22 mouse cellular contexts compared by ENCODE assay signal in genomic region chr12:24883279-24883678, GRCm38 (mm10). TPM values are rescaled to one million over a fixed set of nuclear protein-coding genes. Genes with fewer than 3 reads are reported as not detected.
A peak's percentile ranks its signal among the peaks of the same experiment; 100 is the strongest.
DNase-seq lines count a peak whose midpoint lies in the region; ATAC-seq and TF ChIP-seq lines count a peak whose summit lies in the region.
"Had no signal": no experiment of that assay in that cellular context is flagged by ENCODE, and none has a peak within 500 bp of the region (broad histone marks: within the 10 kb centered on the region; RNA-seq: fewer than 3 reads in every experiment).

No protein-coding gene starts in this region.

- no peak overlapping the region for H3K9ac ChIP-seq in forebrain, embryonic 11.5 days (ENCODE audit: low read length)
- H3K9ac ChIP-seq in forebrain, embryonic 14.5 days (ENCODE audit: low read length) = no peak overlapping the region
- no peak overlapping the region for H3K9ac ChIP-seq in liver, embryonic 13.5 days
- no peak overlapping the region for H3K9ac ChIP-seq in liver, embryonic 15.5 days
- H3K9ac ChIP-seq in liver, embryonic 12.5 days = no peak overlapping the region
- no peak overlapping the region for H3K9ac ChIP-seq in lung, postnatal 0 days (replicated peaks; ENCODE audit: low read depth)

- H3K27ac ChIP-seq in forebrain, embryonic 11.5 days (ENCODE audit: low read depth, low read length) = no peak overlapping the region
- H3K27ac ChIP-seq in forebrain, embryonic 14.5 days (ENCODE audit: low read depth, low read length) = no peak overlapping the region
- peak overlapping the region; percentile 69 for H3K27ac ChIP-seq in liver, embryonic 13.5 days
- peak overlapping the region; percentile 7; the same call in 1 of the 2 replicates for H3K27ac ChIP-seq in liver, embryonic 15.5 days (replicated peaks)
- H3K27ac ChIP-seq in liver, embryonic 12.5 days = no peak overlapping the region
- peak overlapping the region; percentile 38; the same call in 1 of the 2 replicates for H3K27ac ChIP-seq in lung, postnatal 0 days (ENCODE audit: low read length)

- 92% methylated on average over 3 of the region's 3 CpGs for WGBS in forebrain, embryonic 11.5 days
- WGBS in forebrain, embryonic 14.5 days = 96% methylated on average over 3 of the region's 3 CpGs
- WGBS in liver, embryonic 13.5 days (ENCODE audit: insufficient replicate concordance) = 78% methylated on average over 3 of the region's 3 CpGs
- 76% methylated on average over 3 of the region's 3 CpGs for WGBS in liver, embryonic 15.5 days (ENCODE audit: insufficient replicate concordance)
- 82% methylated on average over 3 of the region's 3 CpGs for WGBS in liver, embryonic 12.5 days (ENCODE audit: insufficient replicate concordance)
- WGBS in lung, postnatal 0 days = 65% methylated on average over 3 of the region's 3 CpGs

- H3K4me1 ChIP-seq in forebrain, embryonic 11.5 days (replicated peaks; ENCODE audit: control insufficient read depth, insufficient read depth, low read length) = no peaks in the 10 kb centered on the region
- 0 out of 2 replicates have a peak, but pooled peaks cover 4% of the 10 kb centered on the region for H3K4me1 ChIP-seq in forebrain, embryonic 14.5 days (ENCODE audit: control insufficient read depth, insufficient read depth, low read length)
- peaks cover 85% of the 10 kb centered on the region for H3K4me1 ChIP-seq in liver, embryonic 13.5 days (replicated peaks)
- peaks cover 68% of the 10 kb centered on the region for H3K4me1 ChIP-seq in liver, embryonic 15.5 days (replicated peaks)
- H3K4me1 ChIP-seq in liver, embryonic 12.5 days = peaks cover 70% of the 10 kb centered on the region
- no peaks in the 10 kb centered on the region; the same call in 1 of the 2 replicates for H3K4me1 ChIP-seq in lung, postnatal 0 days (ENCODE audit: insufficient read depth, low read depth, low read length)

- TF ChIP-seq EP300 in lung, postnatal 0 days (IDR thresholded peaks at IDR 0.05) = 0 out of 2 replicates have a peak, but pooled peaks have one; percentile 16

- H3K27me3 ChIP-seq in forebrain, embryonic 11.5 days (ENCODE audit: control insufficient read depth, insufficient read depth, low read length) = no peaks in the 10 kb centered on the region
- H3K27me3 ChIP-seq in forebrain, embryonic 14.5 days (replicated peaks; ENCODE audit: control insufficient read depth, insufficient read depth, low read length) = no peaks in the 10 kb centered on the region
- no peaks in the 10 kb centered on the region for H3K27me3 ChIP-seq in liver, embryonic 13.5 days
- H3K27me3 ChIP-seq in liver, embryonic 15.5 days = no peaks in the 10 kb centered on the region
- H3K27me3 ChIP-seq in liver, embryonic 12.5 days (replicated peaks) = no peaks in the 10 kb centered on the region
- no peaks in the 10 kb centered on the region for H3K27me3 ChIP-seq in lung, postnatal 0 days (replicated peaks; ENCODE audit: insufficient read depth, low read length)
- H3K27me3 ChIP-seq: CH12.LX, Patski had no signal

- DNase-seq in forebrain, embryonic 11.5 days (ENCODE audit: low spot score) = peak; percentile 26
- no peak for DNase-seq in forebrain, embryonic 14.5 days (ENCODE audit: low spot score)
- no peak for DNase-seq in liver, embryonic 13.5 days
- DNase-seq in liver = no peak
- DNase-seq in lung, postnatal 0 days (ENCODE audit: low spot score) = peak; percentile 72
- DNase-seq in lung, postnatal 10 days = no peak
- DNase-seq: adrenal gland, adult 2 months; adrenal gland, adult 8-10 months; adrenal gland, postnatal 10 days; adrenal gland, postnatal 14 days; adrenal gland, postnatal 25 days; adrenal gland, postnatal 36 days; B cell, adult 2 months; cerebellum, adult 11 months; cerebellum, adult 11-12 months had no signal

- no peaks in the 10 kb centered on the region; the same call in 1 of the 2 replicates for H3K36me3 ChIP-seq in forebrain, embryonic 11.5 days (ENCODE audit: control insufficient read depth, insufficient read depth, low read length)
- peaks cover 41% of the 10 kb centered on the region for H3K36me3 ChIP-seq in forebrain, embryonic 14.5 days (ENCODE audit: control insufficient read depth, insufficient read depth, low read length)
- no peaks in the 10 kb centered on the region for H3K36me3 ChIP-seq in liver, embryonic 13.5 days
- no peaks in the 10 kb centered on the region for H3K36me3 ChIP-seq in liver, embryonic 15.5 days (replicated peaks)
- H3K36me3 ChIP-seq in liver, embryonic 12.5 days = no peaks in the 10 kb centered on the region
- 0 out of 2 replicates have a peak, but pooled peaks cover 3% of the 10 kb centered on the region for H3K36me3 ChIP-seq in lung, postnatal 0 days (ENCODE audit: insufficient read depth, low read length)

- ATAC-seq in forebrain, embryonic 11.5 days (replicated peaks; ENCODE audit: low FRiP score) = no peak
- ATAC-seq in forebrain, embryonic 14.5 days = no peak
- no peak for ATAC-seq in liver, embryonic 13.5 days (ENCODE audit: low read depth)
- ATAC-seq in liver, embryonic 15.5 days (ENCODE audit: insufficient read depth) = no peak
- ATAC-seq in liver, embryonic 12.5 days = no peak
- peak; percentile 66 for ATAC-seq in lung, postnatal 0 days
- ATAC-seq: activated CD4-positive, CD25-positive, alpha-beta regulatory T cell, adult 4 months; CD4-positive, CD25-positive, alpha-beta regulatory T cell, adult 4 months; Patski had no signal

- no peaks in the 10 kb centered on the region for H3K9me3 ChIP-seq in forebrain, embryonic 11.5 days (ENCODE audit: control insufficient read depth, low read length)
- H3K9me3 ChIP-seq in forebrain, embryonic 14.5 days (replicated peaks; ENCODE audit: control insufficient read depth, low read length) = no peaks in the 10 kb centered on the region
- H3K9me3 ChIP-seq in liver, embryonic 13.5 days (replicated peaks) = no peaks in the 10 kb centered on the region
- no peaks in the 10 kb centered on the region for H3K9me3 ChIP-seq in liver, embryonic 15.5 days (replicated peaks)
- H3K9me3 ChIP-seq in liver, embryonic 12.5 days (replicated peaks) = no peaks in the 10 kb centered on the region
- H3K9me3 ChIP-seq in lung, postnatal 0 days (ENCODE audit: low read length) = no peaks in the 10 kb centered on the region
- H3K9me3 ChIP-seq: G1E had no signal

- no peak for TF ChIP-seq CTCF in lung, postnatal 0 days (IDR thresholded peaks at IDR 0.05)

- no peak overlapping the region for H3K4me3 ChIP-seq in forebrain, embryonic 11.5 days (ENCODE audit: low read depth, low read length)
- H3K4me3 ChIP-seq in forebrain, embryonic 14.5 days (ENCODE audit: low read depth, low read length) = no peak overlapping the region
- no peak overlapping the region for H3K4me3 ChIP-seq in liver, embryonic 13.5 days (replicated peaks)
- no peak overlapping the region for H3K4me3 ChIP-seq in liver, embryonic 15.5 days (replicated peaks)
- no peak overlapping the region for H3K4me3 ChIP-seq in liver, embryonic 12.5 days
- no peak overlapping the region for H3K4me3 ChIP-seq in lung, postnatal 0 days (ENCODE audit: low read depth, low read length)

- H3K4me2 ChIP-seq in forebrain, embryonic 11.5 days (ENCODE audit: low read depth, low read length, severe bottlenecking) = no peak overlapping the region
- H3K4me2 ChIP-seq in forebrain, embryonic 14.5 days (ENCODE audit: low read length) = no peak overlapping the region
- H3K4me2 ChIP-seq in liver, embryonic 13.5 days = no peak overlapping the region
- H3K4me2 ChIP-seq in liver, embryonic 15.5 days = no peak overlapping the region
- H3K4me2 ChIP-seq in liver, embryonic 12.5 days = no peak overlapping the region
- H3K4me2 ChIP-seq in lung, postnatal 0 days (replicated peaks; ENCODE audit: low read depth, low read length) = no peak overlapping the region

RNA-seq across cellular contexts. Expression of gene Mboat2, which starts 52.6 kb away (rescaled TPM):
- 55.7 and 59.3 TPM in 2 replicates for polyA plus RNA-seq in forebrain, embryonic 11.5 days (2014; fragmentation: Nextera tagmentation; extraction: Ambion mirVana)
- polyA plus RNA-seq in forebrain, embryonic 14.5 days (2014; fragmentation: Nextera tagmentation; extraction: Ambion mirVana) = 68.4 and 72.6 TPM in 2 replicates
- 5.3 and 5.9 TPM in 2 replicates for polyA plus RNA-seq in liver, embryonic 13.5 days (2015; fragmentation: Nextera tagmentation; extraction: Ambion mirVana)
- polyA plus RNA-seq in liver, embryonic 15.5 days (2015; fragmentation: Nextera tagmentation; extraction: Ambion mirVana) = 3.9 and 4.3 TPM in 2 replicates
- 8.5 and 8.6 TPM in 2 replicates for polyA plus RNA-seq in liver, embryonic 12.5 days (2016; fragmentation: Nextera tagmentation; extraction: Ambion mirVana)
- 32.1 and 36.0 TPM in 2 replicates for polyA plus RNA-seq in lung, postnatal 0 days (2015; fragmentation: Nextera tagmentation; extraction: Ambion mirVana)

Comparison
In these comparisons a context has a peak if more than half of its experiments do, and no peak if none do; other contexts are left out.
1. DNase-seq: peak in forebrain, embryonic 11.5 days (single experiment) and lung, postnatal 0 days (single experiment); none in forebrain, embryonic 14.5 days (single experiment), liver, embryonic 13.5 days (single experiment), liver (single experiment) and lung, postnatal 10 days (single experiment).
2. H3K27ac ChIP-seq: peak in liver, embryonic 13.5 days (single experiment), liver, embryonic 15.5 days (single experiment) and lung, postnatal 0 days (single experiment); none in forebrain, embryonic 11.5 days (single experiment), forebrain, embryonic 14.5 days (single experiment) and liver, embryonic 12.5 days (single experiment).